Mouse (Mus musculus): Measurements from ENCODE around the gene Slc44a2. TPM values are rescaled to one million over a fixed set of nuclear protein-coding genes. Genes with fewer than 3 reads are reported as not detected.
A peak's percentile ranks its signal among the peaks of the same experiment; 100 is the strongest.

Gene Slc44a2
- total and polyA plus RNA-seq, 3 experiments, result 22.1 to 62.9 (median 36.5) TPM

DNA sequence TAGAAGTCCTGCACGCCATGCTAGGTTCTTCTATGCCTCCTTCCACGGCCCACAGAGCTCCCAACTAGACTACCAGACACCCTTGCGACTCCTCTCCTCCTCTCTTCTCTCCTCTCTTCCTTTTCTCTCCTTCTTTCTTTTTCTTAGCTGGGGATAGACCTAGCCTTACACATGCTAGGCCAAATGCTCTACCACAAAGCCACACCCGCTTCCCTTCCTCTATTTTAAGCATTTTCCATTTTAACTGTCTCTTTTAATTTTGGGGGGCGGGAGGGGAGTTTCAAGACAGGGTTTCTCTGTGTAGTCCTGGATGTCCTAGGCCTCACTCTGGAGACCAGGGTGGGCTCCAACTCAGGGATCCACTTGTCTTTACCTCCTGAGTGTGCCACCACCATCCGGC is 1.7 kb upstream of the Slc44a2 start:
- in situ Hi-C loops (cut with MboI; ENCODE audit: low pct_ligation_motif_present, low pct_unique_long_range_greater_than_20kb, low sequenced_read_pairs) (loop anchor here (5.0 kb wide), 1 partner anchor 94 kb away; the partner anchor contains the start of gene Qtrt1), dilution Hi-C loops (cut with MboI; ENCODE audit: extremely low pct_ligation_motif_present, extremely low pct_unique_long_range_greater_than_20kb, low sequenced_read_pairs) (no loop called here)
- Histone ChIP-seq H3K4me3 (replicated peaks in 1 of 3; ENCODE audit: low read depth in 2 of 3, low read length in 2 of 3, poor library complexity in 1 of 3) (no peak overlapping the region), H3K36me3 (replicated peaks in 1 of 2; ENCODE audit: control insufficient read depth in 1 of 2, insufficient read depth in 1 of 2, low read length in 1 of 2) (no peaks in the 10 kb centered on the region), H3K4me1 (ENCODE audit: control insufficient read depth in 1 of 2, insufficient read depth in 2 of 2) (peaks cover 0 to 27% of the 10 kb centered on the region in 2 experiments; a peak in 3 of 4 replicates), H3K4me2 (ENCODE audit: insufficient read depth, low read depth, poor library complexity, severe bottlenecking) (no peak overlapping the region), H3K9ac (ENCODE audit: insufficient read depth, low read depth) (no peak overlapping the region), H3K27ac (ENCODE audit: insufficient read depth, low read depth) (no peak overlapping the region), H3K9me3 (replicated peaks; ENCODE audit: low read length) (peaks cover 3% of the 10 kb centered on the region), H3K27me3 (replicated peaks) (no peaks in the 10 kb centered on the region), H3K79me2 (replicated peaks; ENCODE audit: control insufficient read depth, extremely low read depth, insufficient read depth, poor library complexity, severe bottlenecking) (peaks cover 17% of the 10 kb centered on the region)
- TF ChIP-seq PAX5 (IDR thresholded peaks at IDR 0.05; ENCODE audit: low read length) (no peak), TCF12 (IDR thresholded peaks at IDR 0.05; ENCODE audit: low read depth, low read length) (no peak), GABPA (IDR thresholded peaks at IDR 0.05; ENCODE audit: insufficient replicate concordance, low read depth, low read length) (no peak), MEF2A (IDR thresholded peaks at IDR 0.05; ENCODE audit: borderline replicate concordance, low read depth, low read length) (0 out of 2 replicates have a peak, but pooled peaks have one; percentile 24), BHLHE40 (IDR thresholded peaks at IDR 0.05; ENCODE audit: low read depth, low read length) (no peak)
- DNase-seq (ENCODE audit: extremely low read depth), result no peak

DNA sequence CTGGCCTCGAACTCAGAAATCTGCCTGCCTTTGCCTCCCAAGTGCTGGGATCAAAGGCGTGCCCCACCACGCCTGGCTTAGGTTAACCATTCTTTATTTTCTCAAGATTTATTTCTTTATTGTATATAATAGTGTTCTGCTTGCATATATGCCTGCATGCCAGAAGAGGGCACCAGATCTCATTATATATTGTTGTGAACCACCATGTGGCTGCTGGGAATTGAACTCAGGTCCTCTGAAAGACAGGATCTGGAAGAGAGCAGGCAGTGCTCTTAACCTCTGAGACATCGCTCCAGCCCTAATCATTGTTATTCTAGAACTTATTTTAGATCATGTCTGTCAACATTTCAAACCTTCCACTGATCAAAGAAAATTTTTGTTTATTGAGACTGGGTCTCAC is 995 bp upstream of the Slc44a2 start:
- H3K36me3 ChIP-seq (replicated peaks in 1 of 2; ENCODE audit: control insufficient read depth in 1 of 2, insufficient read depth in 1 of 2, low read length in 1 of 2), result peaks cover 0 to 5% of the 10 kb centered on the region in 2 experiments
- dilution Hi-C loops (cut with MboI; ENCODE audit: extremely low pct_ligation_motif_present, extremely low pct_unique_long_range_greater_than_20kb, low sequenced_read_pairs) (no loop called here), in situ Hi-C loops (cut with MboI; ENCODE audit: low pct_ligation_motif_present, low pct_unique_long_range_greater_than_20kb, low sequenced_read_pairs) (loop anchor here (5.0 kb wide), 1 partner anchor 93 kb away; the partner anchor contains the start of gene Qtrt1)
- no peak overlapping the region for H3K4me3 ChIP-seq (replicated peaks in 1 of 3; ENCODE audit: low read depth in 2 of 3, low read length in 2 of 3, poor library complexity in 1 of 3)
- H3K79me2 ChIP-seq (replicated peaks; ENCODE audit: control insufficient read depth, extremely low read depth, insufficient read depth, poor library complexity, severe bottlenecking), result peaks cover 24% of the 10 kb centered on the region
- H3K27me3 ChIP-seq (replicated peaks), result no peaks in the 10 kb centered on the region
- H3K9ac ChIP-seq (ENCODE audit: insufficient read depth, low read depth), result no peak overlapping the region
- peaks cover 3% of the 10 kb centered on the region for H3K9me3 ChIP-seq (replicated peaks; ENCODE audit: low read length)
- DNase-seq (ENCODE audit: extremely low read depth), result no peak
- H3K27ac ChIP-seq (ENCODE audit: insufficient read depth, low read depth), result no peak overlapping the region
- H3K4me1 ChIP-seq (ENCODE audit: control insufficient read depth in 1 of 2, insufficient read depth in 2 of 2), result peaks cover 3 to 34% of the 10 kb centered on the region in 2 experiments
- H3K4me2 ChIP-seq (ENCODE audit: insufficient read depth, low read depth, poor library complexity, severe bottlenecking), result no peak overlapping the region
- TF ChIP-seq CHD1 (IDR thresholded peaks at IDR 0.05; ENCODE audit: low read depth, low read length) (no peak), CTCF (conservative IDR thresholded peaks at IDR 0.05 in 1 of 2, IDR thresholded peaks at IDR 0.05 in 1 of 2; ENCODE audit: low read depth in 2 of 2, low read length in 2 of 2) (peak in 1 of 2 experiments; percentile 23; a peak in 2 of 4 replicates)

DNA sequence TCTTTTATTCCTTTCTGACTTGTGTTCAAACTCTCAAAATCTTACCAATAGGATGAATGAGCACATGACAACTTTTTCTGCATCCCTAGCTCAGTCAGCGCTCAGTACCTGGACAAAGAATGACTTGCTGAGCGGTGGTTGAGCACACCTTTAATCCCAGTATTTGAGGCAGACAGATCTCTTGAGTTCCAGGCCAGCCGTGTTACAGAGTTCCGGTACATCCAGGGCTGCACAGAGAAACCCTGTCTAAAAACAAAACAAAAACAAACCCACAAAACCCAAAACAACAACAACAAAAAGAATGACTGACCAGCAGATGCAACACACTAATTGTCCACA is 249 bp upstream of the Slc44a2 start:
- Histone ChIP-seq H3K27me3 (replicated peaks) (no peaks in the 10 kb centered on the region), H3K79me2 (replicated peaks; ENCODE audit: control insufficient read depth, extremely low read depth, insufficient read depth, poor library complexity, severe bottlenecking) (peaks cover 30% of the 10 kb centered on the region), H3K4me1 (ENCODE audit: control insufficient read depth in 1 of 2, insufficient read depth in 2 of 2) (peaks cover 3 to 39% of the 10 kb centered on the region in 2 experiments), H3K9ac (ENCODE audit: insufficient read depth, low read depth) (no peak overlapping the region), H3K27ac (ENCODE audit: insufficient read depth, low read depth) (no peak overlapping the region), H3K4me2 (ENCODE audit: insufficient read depth, low read depth, poor library complexity, severe bottlenecking) (peak overlapping the region; percentile 58; the same call in 1 of the 2 replicates), H3K4me3 (replicated peaks in 1 of 3; ENCODE audit: low read depth in 2 of 3, low read length in 2 of 3, poor library complexity in 1 of 3) (peak overlapping the region in 2 of 3 experiments; percentile 31 to 77), H3K9me3 (replicated peaks; ENCODE audit: low read length) (peaks cover 3% of the 10 kb centered on the region), H3K36me3 (replicated peaks in 1 of 2; ENCODE audit: control insufficient read depth in 1 of 2, insufficient read depth in 1 of 2, low read length in 1 of 2) (peaks cover 0 to 11% of the 10 kb centered on the region in 2 experiments)
- DNase-seq (ENCODE audit: extremely low read depth), result no peak
- dilution Hi-C loops (cut with MboI; ENCODE audit: extremely low pct_ligation_motif_present, extremely low pct_unique_long_range_greater_than_20kb, low sequenced_read_pairs), result no loop called here
- TF ChIP-seq NRF1 (IDR thresholded peaks at IDR 0.05; ENCODE audit: low read depth, low read length) (no peak), ETS1 (conservative IDR thresholded peaks at IDR 0.05; ENCODE audit: low read depth, low read length) (no peak), IRF4 (IDR thresholded peaks at IDR 0.05; ENCODE audit: low read depth, low read length) (no peak), E2F4 (IDR thresholded peaks at IDR 0.05; ENCODE audit: insufficient replicate concordance, low read depth, low read length) (no peak), KAT2A (IDR thresholded peaks at IDR 0.05; ENCODE audit: insufficient replicate concordance, low read length) (no peak), MAZ (IDR thresholded peaks at IDR 0.05; ENCODE audit: low read depth, low read length) (no peak), USF1 (IDR thresholded peaks at IDR 0.05; ENCODE audit: low read depth, low read length) (no peak), CTCF (conservative IDR thresholded peaks at IDR 0.05 in 1 of 2, IDR thresholded peaks at IDR 0.05 in 1 of 2; ENCODE audit: low read depth in 2 of 2, low read length in 2 of 2) (no peak), SMC3 (IDR thresholded peaks at IDR 0.05; ENCODE audit: low read depth, low read length) (no peak), USF2 (conservative IDR thresholded peaks at IDR 0.05; ENCODE audit: low read depth, low read length) (no peak), MYC (IDR thresholded peaks at IDR 0.05; ENCODE audit: low read depth, low read length) (0 out of 2 replicates have a peak, but pooled peaks have one; percentile 7), POLR2AphosphoS2 (IDR thresholded peaks at IDR 0.05; ENCODE audit: low read depth, low read length) (no peak), CHD1 (IDR thresholded peaks at IDR 0.05; ENCODE audit: low read depth, low read length) (no peak), NELFE (IDR thresholded peaks at IDR 0.05; ENCODE audit: low read depth, low read length) (peak; percentile 31; the same call in 1 of the 2 replicates)
- in situ Hi-C loops (cut with MboI; ENCODE audit: low pct_ligation_motif_present, low pct_unique_long_range_greater_than_20kb, low sequenced_read_pairs), result no loop called here

All from CH12.LX (cell line).